Mouse (Mus musculus) heart, postnatal 14 days (tissue): Measurements from ENCODE around the gene Rfx1. TPM values are rescaled to one million over a fixed set of nuclear protein-coding genes. Genes with fewer than 3 reads are reported as not detected.

ENCODE experiments used
- DNase-seq, 2 experiments: peaks; one replicate each; pipeline ENCODE4 v3.0.0; 2021 to 2022
- intact Hi-C: fragments of 180-260 bp; cut with DNase I; formaldehyde crosslinking; loops from one replicate; pipeline ENCODE4 v1.15.1; 2025
- microRNA-seq, 2 experiments: library from miRNA; unstranded; fragments of <30 nt; microRNA quantifications; one replicate each; pipeline ENCODE4 v1.2.0; 2021 to 2022
- total RNA-seq, 2 experiments: library from RNA; stranded (reverse); gene quantifications; 2 replicates each; pipeline ENCODE4 v1.2.3; 2021

Gene Rfx1
- total RNA-seq, 2 experiments from 2014 or later = 12.2 to 12.7 TPM

GRCm38 (mm10) chr8:84130806-84131205 is 64.2 kb downstream of the Rfx1 start:
- intact Hi-C loops = no loop called here
- peak; percentile 25 to 26 for DNase-seq

GRCm38 (mm10) chr8:84132225-84132624 is 65.6 kb downstream of the Rfx1 start:
- intact Hi-C loops = no loop called here
- no peak for DNase-seq

GRCm38 (mm10) chr8:84137848-84138247 is 71.2 kb downstream of the Rfx1 start:
- no peak for DNase-seq
- intact Hi-C loops = no loop called here

GRCm38 (mm10) chr8:84140838-84141237 is 74.2 kb downstream of the Rfx1 start:
- intact Hi-C loops = no loop called here
- DNase-seq = no peak

GRCm38 (mm10) chr8:84144636-84145245 is 78.1 kb downstream of the Rfx1 start:
- intact Hi-C loops = no loop called here
- no peak for DNase-seq

Small RNA genes within 50 kb of the gene (microRNA-seq; reads per million reads assigned to microRNA genes)
- 0 reads per million in 2 experiments for gene Mir709

Other genes with a start within 250 kb of the Rfx1 start
- 10 to 100 TPM; 21.1 to 21.6 TPM for gene Adgrl1, start 166.7 kb upstream of the Rfx1 start, total RNA-seq
- gene Gm10644, start 111.6 kb upstream of the Rfx1 start, total RNA-seq = under 1 TPM; 0.22 to 0.91 TPM
- gene Asf1b, start 111.3 kb upstream of the Rfx1 start, total RNA-seq = 1 to 10 TPM; 2.8 to 4.4 TPM
- 100 to 1,000 TPM; 386 to 395 TPM for gene Prkaca, start 93.8 kb upstream of the Rfx1 start, total RNA-seq
- gene Samd1, start 69.2 kb upstream of the Rfx1 start, total RNA-seq = 10 to 100 TPM; 28.4 to 32.3 TPM
- under 1 TPM; 0.33 to 0.80 TPM for gene 1700067K01Rik, start 65.3 kb upstream of the Rfx1 start, total RNA-seq
- gene 2210011C24Rik, start 54.7 kb upstream of the Rfx1 start, total RNA-seq = 1 to 10 TPM; 1.8 to 2.3 TPM
- gene Palm3, start 45.4 kb upstream of the Rfx1 start, total RNA-seq = under 1 TPM; 0.26 to 0.27 TPM
- 1 to 10 TPM; 4.2 to 5.8 TPM for gene Il27ra, start 24.2 kb upstream of the Rfx1 start, total RNA-seq
- not detected for gene Rln3, start 21.8 kb upstream of the Rfx1 start, total RNA-seq
- 1 to 10 TPM; 2.6 to 3.3 TPM for gene Gm10643, start 1.7 kb upstream of the Rfx1 start, total RNA-seq
- gene Dcaf15, start 37.9 kb downstream of the Rfx1 start, total RNA-seq = 1 to 10 TPM; 9.7 to 9.8 TPM
- under 1 TPM in 1 of 2 experiments, not detected in 1; 0.12 TPM for gene Podnl1, start 59.2 kb downstream of the Rfx1 start, total RNA-seq
- 10 to 100 TPM; 12.8 to 13.5 TPM for gene Cc2d1a, start 81.1 kb downstream of the Rfx1 start, total RNA-seq
- under 1 TPM; 0.33 to 0.37 TPM for gene 4930432K21Rik, start 81.2 kb downstream of the Rfx1 start, total RNA-seq
- gene Nanos3, start 118.4 kb downstream of the Rfx1 start, total RNA-seq = 1 to 10 TPM; 1.8 to 2.0 TPM
- 10 to 100 TPM in 1 of 2 experiments, 1 to 10 TPM in 1; 9.1 to 10.1 TPM for gene Zswim4, start 170.2 kb downstream of the Rfx1 start, total RNA-seq
- 100 to 1,000 TPM; 213 to 217 TPM for gene D8Ertd738e, start 182.9 kb downstream of the Rfx1 start, total RNA-seq
- 10 to 100 TPM in 1 of 2 experiments, 1 to 10 TPM in 1; 7.6 to 12.5 TPM for gene Mri1, start 190.5 kb downstream of the Rfx1 start, total RNA-seq
- 10 to 100 TPM in 1 of 2 experiments, 1 to 10 TPM in 1; 8.1 to 10.9 TPM for gene Ccdc130, start 203.5 kb downstream of the Rfx1 start, total RNA-seq